Mouse (Mus musculus) ovary, adult 18-20 months (tissue): ENCODE results near the gene Mettl4.
A peak's percentile ranks its signal among the peaks of the same experiment; 100 is the strongest.
"Not testable (repeated sequence)": the region's sequence is repeated elsewhere in the genome, so short reads cannot be mapped to it uniquely, and the experiment has no call there.

Experiments
- DNase-seq: peaks from one replicate; pipeline ENCODE4 v3.0.0; 2022; ENCODE audit warnings: low spot score, mixed read lengths

Gene Mettl4

DNA sequence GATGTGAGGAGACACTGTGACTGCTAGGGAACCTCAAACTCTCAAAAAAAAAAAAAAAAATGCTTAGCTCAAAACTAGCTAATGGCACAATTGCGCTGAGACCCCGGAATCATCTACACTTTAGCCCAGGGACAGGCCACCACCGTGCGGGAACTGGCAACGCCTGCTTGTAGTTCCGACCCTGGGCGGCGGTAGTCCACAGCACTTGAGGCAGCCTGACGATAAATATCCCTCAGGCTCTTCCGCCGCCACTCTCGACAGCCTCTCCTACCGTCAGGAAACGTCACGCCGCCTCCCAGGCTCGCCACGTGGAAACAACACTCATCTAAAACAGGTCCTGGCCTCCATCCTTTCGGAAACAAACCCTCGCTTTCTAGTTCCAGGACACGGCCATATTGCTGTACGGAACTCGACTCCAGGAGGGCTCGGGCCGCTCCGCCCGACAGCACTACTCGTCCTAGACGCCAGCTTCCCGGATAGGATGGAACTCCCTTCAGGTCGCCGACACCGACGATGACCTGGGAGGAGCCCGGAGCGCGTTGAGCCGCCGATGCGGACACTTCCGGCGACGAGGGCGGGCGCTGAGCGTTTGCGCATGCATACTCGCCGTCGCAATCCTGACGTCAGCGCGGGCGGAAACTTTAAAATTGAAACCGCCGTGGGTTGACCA lies at the start of gene Mettl4:
Mettl4 (minus strand) TSS at position 554 of the 670 bp plus-strand sequence.
- DNase-seq, result peak; percentile 92

DNA sequence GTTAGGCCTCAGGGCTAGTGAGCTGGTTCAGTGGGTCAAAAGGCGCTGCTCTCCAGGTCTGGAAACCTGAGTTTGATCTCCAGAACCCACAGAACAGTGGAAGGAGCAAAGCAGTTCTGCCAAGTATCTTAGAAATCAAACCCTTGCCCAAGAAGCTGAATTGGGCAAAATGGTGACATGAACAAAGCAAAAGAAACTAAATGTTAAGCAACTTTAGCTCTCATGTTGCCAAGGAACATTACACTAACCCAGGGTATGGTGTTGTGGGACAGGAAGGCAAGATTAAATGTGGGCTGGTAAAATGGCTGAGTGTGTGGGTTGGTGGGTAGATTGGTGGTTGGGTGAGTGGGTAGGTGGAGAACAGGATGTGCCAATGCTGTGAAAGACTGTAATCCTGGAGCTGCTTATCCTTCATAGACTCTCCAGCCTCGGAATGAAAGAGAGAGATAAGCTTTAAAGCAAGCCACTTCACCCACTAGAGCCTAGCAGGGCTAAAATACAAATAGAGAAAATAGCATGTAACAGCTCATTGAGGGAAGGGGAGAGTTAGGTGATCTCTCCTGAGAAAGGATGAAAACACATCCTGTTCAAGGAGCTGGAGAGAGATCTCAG lies 29.2 kb upstream of the Mettl4 start:
- DNase-seq, result no peak

DNA sequence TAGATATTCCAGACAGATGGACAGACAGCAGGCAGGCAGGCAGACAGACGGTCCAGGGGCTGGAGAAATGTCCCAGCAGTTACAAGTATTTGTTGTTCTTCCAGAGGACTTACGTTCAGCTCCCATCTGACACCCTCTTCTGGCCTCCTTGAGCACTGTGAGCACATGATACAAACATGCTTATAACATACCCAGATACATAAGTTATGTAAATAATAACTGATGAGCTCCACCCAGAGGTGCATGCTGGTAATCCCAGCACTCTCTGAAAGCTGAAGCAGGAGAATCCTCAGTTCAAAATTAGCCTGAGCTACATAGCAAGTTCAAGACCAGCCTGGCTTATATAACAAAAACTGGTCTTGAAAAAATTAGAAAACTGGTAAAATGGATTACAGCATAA lies 18.7 kb upstream of the Mettl4 start:
- no peak for DNase-seq

DNA sequence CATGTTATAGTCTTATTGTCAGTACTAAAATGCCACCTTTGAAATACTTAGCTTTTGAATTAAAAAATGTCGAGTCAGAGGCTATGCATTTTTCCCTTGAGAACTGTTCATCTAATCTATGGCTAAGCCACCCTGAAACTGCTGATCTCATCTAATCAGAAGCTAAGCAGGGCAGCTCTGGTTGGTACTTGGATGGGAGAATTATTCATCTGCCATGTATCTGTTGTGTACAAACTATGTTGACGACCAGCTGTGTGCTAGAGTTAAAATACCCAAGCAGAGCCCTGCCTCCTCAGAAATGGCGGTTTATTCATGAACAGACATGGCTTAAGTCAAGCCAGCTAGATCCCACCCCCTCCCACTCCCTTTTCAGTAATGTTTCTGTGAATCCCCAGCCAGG lies 14.9 kb upstream of the Mettl4 start:
- no peak for DNase-seq

DNA sequence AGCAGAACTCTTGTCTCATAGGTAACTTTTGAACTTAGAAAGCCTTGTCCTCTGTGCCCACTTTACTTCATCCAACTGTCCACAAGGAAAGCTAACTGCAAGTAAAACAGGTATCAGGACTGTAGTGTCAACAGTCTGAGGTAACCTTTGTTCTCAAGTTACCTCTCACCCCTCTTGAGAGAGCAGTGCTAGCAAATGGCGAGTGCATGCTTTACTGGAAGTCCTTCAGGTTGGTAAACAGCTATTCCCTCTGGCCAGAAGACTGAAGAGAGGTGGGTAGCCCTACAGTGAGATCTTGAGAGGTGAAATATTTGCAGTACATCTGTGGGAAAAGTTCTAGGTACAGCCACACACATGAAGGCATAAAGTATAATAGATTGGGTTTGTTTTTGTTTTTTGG lies 14.2 kb upstream of the Mettl4 start:
- no peak for DNase-seq

DNA sequence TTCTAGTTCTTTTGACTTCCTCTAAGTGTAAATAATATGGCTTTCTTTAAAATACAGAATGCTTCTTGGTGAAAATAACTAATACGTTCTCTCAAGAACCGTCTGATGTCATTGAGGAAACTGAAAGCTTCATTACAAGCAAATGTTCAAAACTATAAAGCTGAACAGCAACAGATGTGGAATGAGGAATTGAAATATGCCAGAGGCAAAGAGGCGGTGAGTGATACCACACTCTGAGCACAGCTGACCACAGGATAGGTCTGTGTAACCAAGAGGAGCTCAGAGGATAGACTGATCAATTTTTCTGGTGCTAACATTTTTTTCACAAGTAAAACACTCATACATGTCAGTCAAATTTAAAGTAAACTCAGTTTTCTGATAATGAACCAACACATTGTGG lies 12.6 kb upstream of the Mettl4 start:
- DNase-seq, result no peak

DNA sequence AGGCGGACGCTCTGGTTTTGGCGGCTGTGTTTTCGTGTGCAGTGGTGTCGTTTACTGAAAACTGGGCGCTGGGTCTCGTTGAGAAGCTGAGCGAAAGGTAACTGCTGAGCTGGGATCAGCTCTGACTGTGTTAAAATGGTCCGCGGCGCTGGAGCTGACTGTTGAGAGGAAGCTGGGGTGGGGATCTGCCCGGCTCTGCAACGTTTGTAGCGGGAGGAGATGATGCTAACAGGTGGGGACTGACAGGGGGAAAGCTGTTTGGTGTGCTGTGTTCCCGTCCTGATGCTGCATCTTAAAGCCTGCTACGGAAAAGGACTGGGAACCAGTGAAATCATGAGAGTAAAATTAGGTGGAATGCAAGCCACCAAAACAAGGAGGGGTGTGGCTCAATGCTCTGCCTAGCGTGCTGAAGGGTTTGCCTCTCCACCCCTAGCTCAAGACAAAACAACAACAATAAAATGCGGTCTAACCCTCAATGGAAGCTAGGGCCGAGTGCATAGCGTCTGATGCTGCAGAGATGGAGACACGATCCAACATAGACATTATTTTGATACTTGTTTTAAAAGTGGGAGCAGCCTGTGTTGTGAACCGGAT lies 414 bp upstream of the Mettl4 start:
- DNase-seq, result peak; percentile 1

DNA sequence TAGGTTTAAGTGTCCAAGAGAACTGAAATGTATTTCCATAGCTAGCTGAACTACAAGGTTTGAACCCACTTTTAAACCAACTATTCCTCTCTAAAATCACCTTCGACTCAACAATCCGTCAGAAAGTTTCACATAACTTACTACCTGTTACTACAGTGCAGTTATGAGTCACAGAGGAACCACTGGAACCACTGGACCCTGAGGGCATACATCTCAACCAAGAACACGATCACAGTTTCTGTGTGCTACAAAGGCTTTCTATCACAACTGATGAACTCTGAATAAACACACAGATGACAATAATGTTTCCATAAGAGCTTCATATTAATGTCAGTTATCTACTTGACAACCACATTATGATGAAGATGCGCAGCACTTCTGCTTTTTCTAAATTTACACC lies 11.6 kb downstream of the Mettl4 start:
- no peak for DNase-seq

DNA sequence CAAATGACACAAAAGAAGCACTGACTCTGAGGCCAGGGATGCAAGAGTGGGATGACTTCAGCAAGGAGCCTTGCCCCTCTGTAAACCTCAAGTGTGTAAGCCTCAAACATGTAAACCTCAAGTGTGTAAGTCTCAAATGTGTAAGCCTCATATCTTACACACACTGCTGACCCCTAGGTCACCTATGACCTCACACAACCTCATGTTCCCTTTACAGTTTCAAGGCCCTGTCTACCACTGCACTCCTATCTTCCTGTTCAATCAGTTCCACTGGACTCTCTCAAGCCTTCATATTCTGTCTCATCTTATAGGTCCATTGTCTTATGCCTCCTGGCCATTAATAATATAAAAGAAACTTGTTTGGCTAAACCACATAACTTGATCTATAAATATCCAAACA lies 13.9 kb downstream of the Mettl4 start:
- no peak for DNase-seq

DNA sequence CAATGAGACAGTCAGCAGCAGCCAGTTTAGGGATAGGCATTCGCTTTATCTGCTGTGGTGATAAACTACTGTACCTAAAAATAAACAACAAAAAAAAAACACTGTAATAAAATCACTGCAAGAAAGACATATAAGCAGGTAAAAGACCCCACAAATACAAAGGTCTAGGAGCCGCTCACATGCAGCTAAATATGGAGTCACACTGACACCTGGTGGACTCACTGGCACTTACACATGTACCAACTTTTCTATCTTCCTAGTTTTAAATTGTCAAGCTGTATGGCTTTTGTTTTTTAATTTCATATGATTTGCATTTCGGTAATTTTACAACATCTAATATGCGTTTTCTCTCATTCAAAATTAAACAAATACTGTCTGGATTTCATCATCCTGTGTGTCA lies 14.4 kb downstream of the Mettl4 start:
- no peak for DNase-seq

DNA sequence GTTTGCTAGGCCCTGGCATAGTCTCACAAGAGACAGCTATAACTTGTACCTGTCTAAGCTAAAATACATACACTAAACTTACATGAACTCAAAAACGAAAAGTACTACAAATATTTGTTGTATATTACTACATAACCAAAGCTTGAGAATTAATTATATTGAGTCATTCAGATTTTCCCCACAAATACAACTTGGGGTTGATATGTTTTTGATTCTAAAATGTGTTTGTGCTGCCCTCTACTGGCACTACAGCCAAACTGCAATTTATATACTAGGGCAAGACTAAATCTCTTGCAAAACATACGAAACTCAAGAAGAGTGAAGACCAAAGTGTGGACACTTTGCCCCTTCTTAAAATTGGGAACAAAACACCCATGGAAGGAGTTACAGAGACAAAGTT lies 19.4 kb downstream of the Mettl4 start:
- DNase-seq, result not testable (repeated sequence)

DNA sequence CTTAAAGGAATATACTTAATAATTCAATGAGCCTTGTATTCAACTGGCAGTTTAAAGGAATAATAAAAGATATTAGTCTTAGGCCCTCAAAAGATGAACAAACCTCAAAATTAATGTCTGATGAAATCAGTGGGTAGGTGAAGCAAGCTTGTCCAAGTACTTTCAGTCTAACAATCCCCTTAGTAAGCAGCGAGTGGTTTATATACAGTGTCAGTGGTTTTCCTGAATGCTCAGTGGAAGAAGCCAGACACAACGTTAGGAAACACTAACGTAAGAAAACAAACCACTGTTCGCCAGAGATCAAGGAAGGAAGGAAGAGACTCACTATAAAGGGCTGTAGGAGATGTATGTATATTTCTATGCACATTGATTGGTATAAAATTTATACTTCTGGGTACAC lies 23.1 kb downstream of the Mettl4 start:
- DNase-seq, result no peak

DNA sequence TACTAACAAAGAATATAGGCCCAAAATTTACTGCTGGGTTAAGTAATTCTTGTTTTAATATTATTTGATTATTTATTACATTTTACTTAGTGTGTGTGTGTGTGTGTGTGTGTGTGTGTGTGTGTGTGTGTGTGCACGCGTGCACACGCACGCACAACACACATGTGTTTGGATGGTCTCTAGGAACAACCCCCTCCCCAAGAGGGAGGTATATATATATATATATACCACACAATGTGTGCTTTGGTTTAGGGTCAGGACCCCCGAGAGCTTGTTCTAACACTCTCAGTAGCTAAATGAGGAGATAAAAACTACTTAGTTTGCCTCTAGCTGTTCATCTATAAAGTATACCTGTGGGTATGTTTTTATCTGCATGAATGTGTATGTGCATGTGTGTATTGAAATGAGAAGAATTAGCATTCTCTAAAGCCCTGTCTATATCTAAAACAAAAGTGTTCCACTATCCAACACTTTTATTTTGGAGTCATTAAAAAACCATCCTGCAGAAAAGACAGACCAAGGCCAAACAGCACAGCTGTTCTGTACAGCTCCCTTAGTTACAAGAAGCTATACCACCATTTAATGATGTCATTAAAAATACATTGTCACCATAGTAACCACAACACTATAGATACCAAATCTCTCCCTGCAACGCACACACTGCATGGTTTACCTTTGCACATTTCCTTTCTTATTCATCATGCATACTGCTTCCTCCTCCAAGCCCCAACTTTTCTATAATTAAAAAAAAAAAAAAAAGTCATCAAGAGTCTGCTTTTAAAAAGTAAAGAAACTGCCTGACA lies 76.1 kb downstream of the Mettl4 start:
- DNase-seq, result no peak
